Mouse (Mus musculus) natural killer cell, adult 2 months (primary cell): ENCODE results near the gene Gal.

ENCODE experiments used
- DNase-seq, 2 experiments: peaks; one replicate each; pipeline ENCODE4 v3.0.0; 2022; ENCODE audit warnings: low spot score in 2 of 2

Gal gene

GRCm38 (mm10) chr19:3419251-3419650 lies 4.9 kb upstream of the Gal start:
- DNase-seq, result no peak

- DNase-seq, result no peak
These were observed 8.6 kb downstream of the Gal start for GRCm38 (mm10) chr19:3405531-3406281.

- DNase-seq, result no peak
These were observed 10.3 kb downstream of the Gal start for GRCm38 (mm10) chr19:3404030-3404429.

GRCm38 (mm10) chr19:3402390-3402789 lies 12.0 kb downstream of the Gal start:
- DNase-seq, result no peak

- DNase-seq, result no peak
These were observed 12.4 kb downstream of the Gal start for GRCm38 (mm10) chr19:3401943-3402342.

GRCm38 (mm10) chr19:3401504-3401903 lies 12.8 kb downstream of the Gal start:
- DNase-seq, result no peak

- DNase-seq, result no peak
These were observed 14.3 kb downstream of the Gal start for GRCm38 (mm10) chr19:3400057-3400456.

GRCm38 (mm10) chr19:3394216-3394615 lies 20.1 kb downstream of the Gal start:
- DNase-seq, result no peak

GRCm38 (mm10) chr19:3392384-3392783 lies 22.0 kb downstream of the Gal start:
- no peak for DNase-seq

- peak; percentile 75 to 87 for DNase-seq
These were observed 25.3 kb downstream of the Gal start for GRCm38 (mm10) chr19:3389089-3389488.

GRCm38 (mm10) chr19:3388629-3389057 lies 25.7 kb downstream of the Gal start, which contains the start of gene Tesmin:
TSS of gene Tesmin (plus strand) at chr19:3388857.
- peak; percentile 95 to 96 for DNase-seq

- DNase-seq, result no peak
These were observed 26.3 kb downstream of the Gal start for GRCm38 (mm10) chr19:3388061-3388460.

GRCm38 (mm10) chr19:3378614-3379013 lies 35.7 kb downstream of the Gal start:
- DNase-seq, result no peak

GRCm38 (mm10) chr19:3376966-3377715 lies 37.2 kb downstream of the Gal start:
- DNase-seq, result no peak

- DNase-seq, result no peak
These were observed 38.3 kb downstream of the Gal start for GRCm38 (mm10) chr19:3375945-3376495.

- no peak for DNase-seq
These were observed 40.3 kb downstream of the Gal start for GRCm38 (mm10) chr19:3374028-3374427.

GRCm38 (mm10) chr19:3373380-3373779 lies 41.0 kb downstream of the Gal start:
- no peak for DNase-seq

- no peak for DNase-seq
These were observed 46.1 kb downstream of the Gal start for GRCm38 (mm10) chr19:3368276-3368675.

GRCm38 (mm10) chr19:3365089-3365488 lies 49.3 kb downstream of the Gal start:
- no peak for DNase-seq

GRCm38 (mm10) chr19:3363510-3363909 lies 50.8 kb downstream of the Gal start:
- no peak for DNase-seq
